Mouse (Mus musculus): ENCODE data around the gene Gpr39. TPM values are rescaled to one million over a fixed set of nuclear protein-coding genes. Genes with fewer than 3 reads are reported as not detected.

Gene Gpr39
- 0.10 TPM in 1 of 2 replicates, not detected in the other for polyA plus RNA-seq (2015; fragmentation: Nextera tagmentation; extraction: Ambion mirVana)

DNA sequence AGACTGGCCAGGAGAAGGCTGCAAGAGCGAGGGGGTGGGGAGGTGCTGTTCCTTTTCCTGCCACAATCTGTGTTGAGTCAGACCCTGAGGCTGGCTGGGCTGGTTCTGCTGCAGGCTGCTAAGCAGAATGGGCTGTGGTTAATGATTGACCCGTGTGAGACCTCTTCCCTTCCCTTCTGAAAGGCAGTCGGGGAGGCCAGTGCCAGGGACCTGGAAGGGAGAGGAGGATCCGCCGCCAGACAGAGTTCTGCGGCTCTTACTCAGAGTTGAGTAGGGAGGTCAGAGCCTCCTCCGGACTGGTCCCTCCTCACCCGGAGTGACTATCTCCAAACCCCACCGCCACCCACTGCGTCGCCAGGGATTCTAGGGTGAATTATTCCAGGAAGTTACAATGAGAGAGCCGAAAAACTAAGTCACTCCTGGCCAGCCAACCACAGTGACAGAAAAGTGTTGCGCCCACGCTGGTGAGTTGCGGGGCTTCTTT, at the start of gene Gpr39:
TSS of gene Gpr39 (plus strand) at position 206 of the 484 bp plus-strand sequence.

GRCm38 (mm10) chr1:125912601-125913600, 236.1 kb downstream of the Gpr39 start, which contains the start of gene Lypd1:
Gene Lypd1, minus strand, starts transcription at chr1:125913101.

Other genes with a start within 250 kb of the Gpr39 start
- 151 and 159 TPM in 2 replicates for gene Actr3, start 241.3 kb upstream of the Gpr39 start, polyA plus RNA-seq (2015; fragmentation: Nextera tagmentation; extraction: Ambion mirVana)
- gene Slc35f5, start 116.4 kb upstream of the Gpr39 start, polyA plus RNA-seq (2015; fragmentation: Nextera tagmentation; extraction: Ambion mirVana): 32.9 and 33.0 TPM in 2 replicates
- gene Lypd1, start 236.1 kb downstream of the Gpr39 start, polyA plus RNA-seq (2015; fragmentation: Nextera tagmentation; extraction: Ambion mirVana): 107 and 110 TPM in 2 replicates

Measured in neural tube, postnatal 0 days (tissue).